Mouse (Mus musculus) MEL (cell line): ENCODE measurements around the gene Nepro. TPM values are rescaled to one million over a fixed set of nuclear protein-coding genes. Genes with fewer than 3 reads are reported as not detected.

ENCODE experiments used
- DNase-seq: peaks from one replicate; pipeline ENCODE4 v3.0.0; 2011; ENCODE audit warnings: low read depth, low spot score
- H3K27ac ChIP-seq: 2 replicates; pipeline ENCODE4 v1.5.1; 2012; ENCODE audit warnings: low read depth, mild to moderate bottlenecking, control low read depth, low read length, moderate library complexity; ENCODE audit not compliant: control insufficient read depth
- H3K27me3 ChIP-seq, 2 experiments: fragments of 150-350 bp in 1 of 2; sonication (generic) in 1 of 2; 2 replicates each; pipeline ENCODE4 v1.6.1; 2012; ENCODE audit warnings: low read length in 2 of 2, mild to moderate bottlenecking in 2 of 2, improper control_type of control experiment in 1 of 2, moderate library complexity in 1 of 2; ENCODE audit not compliant: insufficient read depth in 2 of 2, control insufficient read depth in 1 of 2
- H3K36me3 ChIP-seq, 2 experiments: 2 replicates each; pipeline ENCODE4 v1.6.1; 2012 to 2014; ENCODE audit warnings: low read length in 2 of 2, improper control_type of control experiment in 1 of 2, inconsistent platforms in 1 of 2, mild to moderate bottlenecking in 1 of 2; ENCODE audit not compliant: insufficient read depth in 2 of 2, control insufficient read depth in 1 of 2
- H3K4me1 ChIP-seq, 2 experiments: fragments of 150-350 bp in 1 of 2; sonication (generic) in 1 of 2; 2 replicates each; pipeline ENCODE4 v1.6.1; 2012; ENCODE audit warnings: low read length in 2 of 2, improper control_type of control experiment in 1 of 2, mild to moderate bottlenecking in 1 of 2; ENCODE audit not compliant: insufficient read depth in 2 of 2, control insufficient read depth in 1 of 2
- H3K4me3 ChIP-seq, 2 experiments: fragments of 150-350 bp in 1 of 2; sonication (generic) in 1 of 2; 2 replicates each; pipeline ENCODE4 v1.5.1; 2012; ENCODE audit warnings: low read depth in 2 of 2, low read length in 2 of 2, mild to moderate bottlenecking in 2 of 2, moderate library complexity in 2 of 2, control low read depth in 1 of 2, improper control_type of control experiment in 1 of 2; ENCODE audit not compliant: control insufficient read depth in 1 of 2, insufficient read depth in 1 of 2
- H3K79me2 ChIP-seq: 2 replicates; pipeline ENCODE4 v1.6.1; 2012; ENCODE audit warnings: mild to moderate bottlenecking, low read length, moderate library complexity; ENCODE audit not compliant: control insufficient read depth, poor library complexity, insufficient read depth
- H3K9ac ChIP-seq: 2 replicates; pipeline ENCODE4 v1.6.1; 2012; ENCODE audit warnings: low read depth, mild to moderate bottlenecking, control low read depth, low read length, moderate library complexity; ENCODE audit not compliant: control insufficient read depth, poor library complexity, severe bottlenecking
- H3K9me3 ChIP-seq: fragments of 150-350 bp; sonication (generic); replicated peaks from 2 replicates; pipeline ENCODE4 v1.6.1; 2012; ENCODE audit warnings: mild to moderate bottlenecking, low read length, improper control_type of control experiment, moderate library complexity; ENCODE audit not compliant: insufficient read depth
- CTCF ChIP-seq, 3 experiments: IDR thresholded peaks in 2 of 3; conservative IDR thresholded peaks in 1 of 3; 2 replicates each; pipeline ENCODE4 v1.5.1; 2011 to 2012; ENCODE audit warnings: low read length in 3 of 3, low read depth in 2 of 3, mild to moderate bottlenecking in 2 of 3, improper control_type of control experiment in 1 of 3, inconsistent platforms in 1 of 3, mixed read lengths in 1 of 3, moderate library complexity in 1 of 3; ENCODE audit not compliant: control insufficient read depth in 1 of 3, insufficient read depth in 1 of 3, poor library complexity in 1 of 3, severe bottlenecking in 1 of 3
- GABPA ChIP-seq: IDR thresholded peaks from 2 replicates; pipeline ENCODE4 v1.6.1; 2012; ENCODE audit warnings: low read depth, mild to moderate bottlenecking, inconsistent platforms, low read length, improper control_type of control experiment, moderate library complexity
- MAFK ChIP-seq: IDR thresholded peaks from 2 replicates; pipeline ENCODE4 v1.6.1; 2011; ENCODE audit warnings: low read depth, mild to moderate bottlenecking, low read length, improper control_type of control experiment, borderline replicate concordance
- MEF2A ChIP-seq: IDR thresholded peaks from 2 replicates; pipeline ENCODE4 v1.6.1; 2014; ENCODE audit warnings: low read depth, mild to moderate bottlenecking, inconsistent platforms, low read length, improper control_type of control experiment; ENCODE audit not compliant: poor library complexity, insufficient replicate concordance, severe bottlenecking; ENCODE audit errors: extremely low read depth
- MYC ChIP-seq: IDR thresholded peaks from 2 replicates; pipeline ENCODE4 v1.6.1; 2011; ENCODE audit warnings: low read depth, mild to moderate bottlenecking, low read length, improper control_type of control experiment, moderate library complexity
- RAD21 ChIP-seq: IDR thresholded peaks from 2 replicates; pipeline ENCODE4 v1.6.1; 2011; ENCODE audit warnings: mild to moderate bottlenecking, low read depth, low read length, improper control_type of control experiment
- RCOR1 ChIP-seq: IDR thresholded peaks from 2 replicates; pipeline ENCODE4 v1.6.1; 2012; ENCODE audit warnings: low read depth, mild to moderate bottlenecking, inconsistent platforms, low read length, improper control_type of control experiment
- SIN3A ChIP-seq: IDR thresholded peaks from 2 replicates; pipeline ENCODE4 v1.6.1; 2012; ENCODE audit warnings: low read length, improper control_type of control experiment, inconsistent platforms
- SMC3 ChIP-seq: IDR thresholded peaks from 2 replicates; pipeline ENCODE4 v1.6.1; 2011; ENCODE audit warnings: low read depth, low read length, improper control_type of control experiment
- UBTF ChIP-seq: IDR thresholded peaks from 2 replicates; pipeline ENCODE4 v1.6.1; 2012; ENCODE audit warnings: low read depth, mild to moderate bottlenecking, inconsistent platforms, low read length, improper control_type of control experiment, moderate library complexity, borderline replicate concordance; ENCODE audit not compliant: insufficient read depth
- USF1 ChIP-seq: IDR thresholded peaks from 2 replicates; pipeline ENCODE4 v1.6.1; 2014; ENCODE audit warnings: low read depth, mild to moderate bottlenecking, inconsistent platforms, low read length, improper control_type of control experiment, moderate library complexity
- ZC3H11A ChIP-seq: IDR thresholded peaks from 2 replicates; pipeline ENCODE4 v1.6.1; 2012; ENCODE audit warnings: low read depth, mild to moderate bottlenecking, inconsistent platforms, low read length, improper control_type of control experiment
- ZNF384 ChIP-seq: IDR thresholded peaks from 2 replicates; pipeline ENCODE4 v1.6.1; 2012; ENCODE audit warnings: low read depth, mild to moderate bottlenecking, inconsistent platforms, low read length, improper control_type of control experiment
- polyA plus RNA-seq, 2 experiments: library from polyadenylated mRNA; stranded (reverse) in 1 of 2; unstranded in 1 of 2; fragments of >175 nt in 1 of 2; fragments of >200 nt in 1 of 2; gene quantifications; 2 replicates each; pipeline versions ENCODE4 v1.2.1 to v1.2.4; 2012; ENCODE audit warnings: low replicate concordance in 2 of 2, low read depth in 1 of 2; ENCODE audit not compliant: insufficient read length in 2 of 2, insufficient read depth in 1 of 2, missing spikeins in 1 of 2
- total RNA-seq: library from RNA; depleted of rRNA; stranded (reverse); fragments of 300-350 nt; gene quantifications from 2 replicates; pipeline ENCODE4 v1.2.3, GENCODE M21; 2012

The Nepro gene
- total and polyA plus RNA-seq, 3 experiments = 8.8 to 20.8 TPM; not detected in 1

DNA sequence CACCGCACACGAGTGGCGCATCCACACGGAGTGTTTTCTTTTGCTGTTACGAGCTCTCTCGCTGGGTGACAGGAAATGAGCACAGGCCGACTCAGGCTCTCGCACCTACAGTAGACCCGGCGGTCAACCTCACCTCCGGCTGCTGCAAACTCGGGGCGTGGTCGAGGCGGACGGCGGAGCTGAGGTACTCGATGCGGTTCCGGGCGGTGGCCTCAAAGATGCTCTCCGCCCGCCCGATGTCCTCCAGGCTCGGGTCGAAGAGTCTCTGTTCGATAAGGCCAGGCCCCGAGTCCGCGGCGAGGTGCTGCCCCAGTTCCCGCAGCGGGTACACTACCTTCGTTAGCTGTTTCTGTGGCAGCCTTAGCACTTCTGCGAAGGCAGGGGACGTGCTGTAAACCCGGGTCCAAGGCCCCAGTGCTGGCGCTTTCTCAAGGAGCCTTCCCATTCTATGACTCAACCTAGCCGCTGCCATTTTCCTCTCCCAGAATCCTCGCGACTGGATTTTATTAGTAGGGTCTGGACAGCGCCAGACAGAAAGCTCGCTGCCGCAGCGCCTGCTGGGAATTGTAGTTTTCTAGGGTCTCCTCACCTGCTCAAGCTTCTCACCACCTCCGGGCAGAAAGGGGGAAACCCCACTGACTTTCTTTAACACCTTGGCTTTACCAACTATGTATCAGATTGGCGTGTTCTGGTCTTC is 21.9 kb downstream of the Nepro start, which contains the start of gene Gtpbp8 (continued):
- no peak for TF ChIP-seq ZNF384
- no peak; the same call in 1 of the 2 replicates for TF ChIP-seq UBTF

DNA sequence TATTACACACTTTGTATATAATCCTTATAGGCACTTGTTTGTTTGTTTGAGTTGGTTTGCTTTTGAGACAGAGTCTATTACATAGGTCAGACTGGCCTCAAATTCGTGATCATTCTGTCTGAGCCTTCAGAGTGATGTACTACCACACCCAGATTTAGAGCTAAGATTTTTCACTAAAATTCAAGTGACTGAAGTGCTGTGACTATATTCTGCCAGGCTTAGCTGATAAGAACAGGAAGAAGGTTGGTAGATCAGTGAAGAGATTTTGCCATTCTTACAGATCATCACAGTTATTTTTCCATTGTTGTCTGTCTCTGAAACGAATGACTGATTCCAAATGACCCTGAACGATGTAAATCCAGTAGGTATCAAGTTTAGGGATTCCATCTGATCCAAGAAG is 23.9 kb downstream of the Nepro start:
- H3K4me1 ChIP-seq = peaks cover 2 to 11% of the 10 kb centered on the region in 2 experiments
- peaks cover 0 to 5% of the 10 kb centered on the region in 2 experiments; a peak in 1 of 4 replicates for H3K27me3 ChIP-seq
- DNase-seq = no peak
- no peak overlapping the region for H3K9ac ChIP-seq
- TF ChIP-seq MYC = no peak
- TF ChIP-seq RCOR1 = peak; percentile 49; the same call in 1 of the 2 replicates
- no peak overlapping the region for H3K27ac ChIP-seq
- H3K4me3 ChIP-seq = no peak overlapping the region
- peaks cover 20% of the 10 kb centered on the region for H3K79me2 ChIP-seq
- no peaks in the 10 kb centered on the region for H3K9me3 ChIP-seq
- H3K36me3 ChIP-seq = peaks cover 0 to 23% of the 10 kb centered on the region in 2 experiments; a peak in 2 of 4 replicates

DNA sequence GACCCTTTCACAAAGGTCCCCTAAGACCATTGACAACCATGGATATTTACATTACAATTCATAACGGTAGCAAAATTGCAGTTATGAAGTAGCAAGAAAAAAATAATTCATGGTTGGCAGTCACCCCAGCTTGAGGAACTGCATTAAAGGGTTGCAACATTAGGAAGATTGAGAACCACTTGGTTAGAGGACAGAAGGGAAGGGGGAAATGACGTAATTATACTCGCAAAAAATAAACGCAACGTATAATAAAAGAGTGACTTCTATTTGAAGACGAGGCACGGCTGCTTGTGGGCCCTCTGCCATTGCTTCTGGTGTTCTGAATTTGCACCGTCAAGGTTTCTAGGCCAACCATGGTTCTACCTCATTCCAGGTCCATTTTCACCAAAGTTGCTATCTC is 33.6 kb downstream of the Nepro start:
- no peak for TF ChIP-seq SIN3A
- no peak for TF ChIP-seq MEF2A
- TF ChIP-seq USF1 = no peak
- no peak for TF ChIP-seq ZC3H11A
- Histone ChIP-seq H3K4me1 (peaks cover 0 to 6% of the 10 kb centered on the region in 2 experiments; a peak in 2 of 4 replicates), H3K9me3 (no peaks in the 10 kb centered on the region), H3K9ac (no peak overlapping the region), H3K36me3 (peaks cover 0 to 8% of the 10 kb centered on the region in 2 experiments; a peak in 2 of 4 replicates), H3K79me2 (no peaks in the 10 kb centered on the region), H3K27ac (no peak overlapping the region), H3K27me3 (no peaks in the 10 kb centered on the region), H3K4me3 (no peak overlapping the region)
- no peak for DNase-seq

DNA sequence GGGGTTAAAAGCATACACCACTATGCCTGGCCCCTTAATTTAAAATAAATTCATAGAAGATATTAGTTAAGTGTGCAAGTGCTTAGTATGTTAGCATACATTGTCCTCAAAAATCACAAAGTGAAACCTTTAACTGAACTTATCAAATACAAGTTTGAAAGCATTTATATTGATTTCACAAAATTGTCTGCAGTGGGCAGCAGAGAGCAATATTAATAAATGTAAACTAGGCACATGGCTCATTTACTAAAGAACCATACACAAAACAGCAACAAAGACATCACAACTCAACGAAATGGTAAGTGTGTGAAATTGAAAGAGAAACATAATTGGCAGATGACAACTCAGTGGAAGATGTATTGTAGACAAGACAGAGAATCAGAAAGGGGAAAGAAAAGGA is 37.7 kb downstream of the Nepro start:
- H3K4me3 ChIP-seq = no peak overlapping the region
- peaks cover 0 to 9% of the 10 kb centered on the region in 2 experiments; a peak in 2 of 4 replicates for H3K36me3 ChIP-seq
- no peaks in the 10 kb centered on the region for H3K27me3 ChIP-seq
- H3K9ac ChIP-seq = no peak overlapping the region
- H3K27ac ChIP-seq = no peak overlapping the region
- TF ChIP-seq CTCF (IDR thresholded peaks at IDR 0.05 in 2 of 3, conservative IDR thresholded peaks at IDR 0.05 in 1 of 3; ENCODE audit: control insufficient read depth in 1 of 3, insufficient read depth in 1 of 3, low read depth in 2 of 3, low read length in 3 of 3, poor library complexity in 1 of 3, severe bottlenecking in 1 of 3) = peak; percentile 30 to 76 (median 42); a peak in 5 of 6 replicates
- no peak for TF ChIP-seq MAFK
- TF ChIP-seq ZC3H11A = peak; percentile 68
- no peak for TF ChIP-seq RCOR1
- peak; percentile 91 for TF ChIP-seq MYC
- TF ChIP-seq USF1 = no peak
- TF ChIP-seq RAD21 = peak; percentile 86
- no peak for TF ChIP-seq GABPA
- TF ChIP-seq SMC3 = peak; percentile 94
- peak; percentile 60 for DNase-seq
- H3K4me1 ChIP-seq = peaks cover 0 to 6% of the 10 kb centered on the region in 2 experiments; a peak in 1 of 4 replicates
- no peaks in the 10 kb centered on the region for H3K79me2 ChIP-seq
- H3K9me3 ChIP-seq = no peaks in the 10 kb centered on the region
